Mouse (Mus musculus) forebrain, embryonic 16.5 days (tissue): ENCODE measurements around the gene Kiz. TPM values are rescaled to one million over a fixed set of nuclear protein-coding genes. Genes with fewer than 3 reads are reported as not detected.

Experiments
- ATAC-seq: fragments of 200-750 bp; cut with Nextera tagmentation; 2 replicates; pipeline ENCODE4 v1.8.0; 2017; ENCODE audit warnings: mild to moderate bottlenecking, moderate library complexity
- H3K27ac ChIP-seq: fragments of 300-500 bp; sonication (generic); 2 replicates; pipeline ENCODE4 v1.5.1; 2014; ENCODE audit warnings: low read length, control low read depth
- H3K27me3 ChIP-seq: fragments of 300-500 bp; sonication (generic); replicated peaks from 2 replicates; pipeline ENCODE4 v1.6.1; 2014; ENCODE audit warnings: low read length; ENCODE audit not compliant: control insufficient read depth, insufficient read depth
- H3K36me3 ChIP-seq: fragments of 300-500 bp; sonication (generic); 2 replicates; pipeline ENCODE4 v1.6.1; 2014; ENCODE audit not compliant: control insufficient read depth, insufficient read depth
- H3K4me1 ChIP-seq: fragments of 300-500 bp; sonication (generic); replicated peaks from 2 replicates; pipeline ENCODE4 v1.6.1; 2014; ENCODE audit warnings: low read length; ENCODE audit not compliant: control insufficient read depth, insufficient read depth
- H3K4me2 ChIP-seq: fragments of 300-500 bp; sonication (generic); 2 replicates; pipeline ENCODE4 v1.6.1; 2014; ENCODE audit warnings: mild to moderate bottlenecking, low read length, control low read depth
- H3K4me3 ChIP-seq: fragments of 300-500 bp; sonication (generic); replicated peaks from 2 replicates; pipeline ENCODE4 v1.5.1; 2014; ENCODE audit warnings: mild to moderate bottlenecking, low read length, control low read depth
- H3K9ac ChIP-seq: fragments of 300-500 bp; sonication (generic); replicated peaks from 2 replicates; pipeline ENCODE4 v1.6.1; 2014; ENCODE audit warnings: low read depth, low read length, control low read depth
- H3K9me3 ChIP-seq: fragments of 300-500 bp; sonication (generic); 2 replicates; pipeline ENCODE4 v1.6.1; 2016; ENCODE audit warnings: low read length; ENCODE audit not compliant: control insufficient read depth
- WGBS: fragments of 180-500 bp; shearing (Covaris S2); extraction: QIAGEN DNeasy Blood & Tissue Kit; methylation state at CpG from one replicate; pipeline ENCODE4 v1.1.7; 2014; 5-methylcytosine and 5-hydroxymethylcytosine counted together
- polyA plus RNA-seq: library from polyadenylated mRNA; unstranded; fragments of >200 nt; fragmentation: Nextera tagmentation; extraction: Ambion mirVana; gene quantifications from 2 replicates; pipeline ENCODE4 v1.2.1, GENCODE M21; 2015

The Kiz gene
- polyA plus RNA-seq, 1 experiment from 2014 or later, result 23.6 TPM

- peak overlapping the region; percentile 40 for H3K9ac ChIP-seq
- H3K27ac ChIP-seq, result peak overlapping the region; percentile 69
- no peaks in the 10 kb centered on the region for H3K9me3 ChIP-seq
- peaks cover 59% of the 10 kb centered on the region for H3K27me3 ChIP-seq
- no peak for ATAC-seq
- H3K4me1 ChIP-seq, result peaks cover 28% of the 10 kb centered on the region
- H3K4me2 ChIP-seq, result peak overlapping the region; percentile 45
- WGBS, result 0% methylated on average over 5 of the region's 5 CpGs
- no peaks in the 10 kb centered on the region for H3K36me3 ChIP-seq
- H3K4me3 ChIP-seq, result peak overlapping the region; percentile 31
These were observed 21.7 kb upstream of the Kiz start for GRCm38 (mm10) chr2:146834064-146834313.

GRCm38 (mm10) chr2:146834314-146835201 is 21.1 kb upstream of the Kiz start:
- Histone ChIP-seq H3K27ac (peak overlapping the region; percentile 69), H3K36me3 (no peaks in the 10 kb centered on the region), H3K4me3 (peak overlapping the region; percentile 31), H3K4me1 (peaks cover 33% of the 10 kb centered on the region), H3K27me3 (peaks cover 59% of the 10 kb centered on the region), H3K9me3 (no peaks in the 10 kb centered on the region), H3K4me2 (peak overlapping the region; percentile 45), H3K9ac (peak overlapping the region; percentile 40)
- peak; percentile 53 for ATAC-seq
- WGBS, result under 1% methylated on average over 63 of the region's 63 CpGs

DNA sequence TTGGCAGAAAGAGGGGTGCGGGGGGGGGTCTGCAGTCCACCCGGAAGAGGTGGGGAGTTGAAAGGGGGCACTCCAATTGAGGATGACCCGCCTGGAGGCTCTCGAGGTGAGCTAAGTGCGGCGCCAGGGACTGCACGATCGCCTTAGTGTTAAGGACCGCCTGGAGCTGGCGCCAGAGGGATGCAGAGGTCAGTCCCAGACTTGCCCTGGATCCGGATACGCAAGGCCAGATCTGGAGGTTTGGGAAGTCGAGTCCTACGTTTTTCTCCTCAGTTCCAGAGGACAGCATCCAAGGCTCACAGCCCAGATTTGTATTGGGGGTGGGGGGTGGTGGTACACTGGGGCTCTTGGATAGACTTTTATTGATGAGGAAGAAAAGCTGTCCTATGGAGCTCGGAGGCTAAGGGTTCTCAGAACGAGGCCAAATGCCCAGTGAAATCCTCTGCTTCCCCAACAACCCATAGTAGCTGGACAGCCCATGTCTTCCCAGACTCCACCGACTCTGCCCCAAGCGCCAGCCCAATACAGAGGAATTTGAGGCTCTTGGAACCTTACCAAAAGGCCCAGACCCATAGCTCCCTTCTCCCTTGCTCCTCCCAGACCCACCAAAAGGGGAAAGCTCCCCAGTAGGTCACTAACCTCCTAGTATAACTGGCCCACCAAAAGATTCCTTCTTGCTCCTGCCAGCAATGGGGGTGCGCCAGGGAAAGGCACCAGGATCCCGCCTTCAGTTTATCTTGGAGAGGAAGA is 20.2 kb upstream of the Kiz start:
- ATAC-seq, result 0 out of 2 replicates have a peak, but pooled peaks have one; percentile 13
- 1% methylated on average over 20 of the region's 20 CpGs for WGBS

DNA sequence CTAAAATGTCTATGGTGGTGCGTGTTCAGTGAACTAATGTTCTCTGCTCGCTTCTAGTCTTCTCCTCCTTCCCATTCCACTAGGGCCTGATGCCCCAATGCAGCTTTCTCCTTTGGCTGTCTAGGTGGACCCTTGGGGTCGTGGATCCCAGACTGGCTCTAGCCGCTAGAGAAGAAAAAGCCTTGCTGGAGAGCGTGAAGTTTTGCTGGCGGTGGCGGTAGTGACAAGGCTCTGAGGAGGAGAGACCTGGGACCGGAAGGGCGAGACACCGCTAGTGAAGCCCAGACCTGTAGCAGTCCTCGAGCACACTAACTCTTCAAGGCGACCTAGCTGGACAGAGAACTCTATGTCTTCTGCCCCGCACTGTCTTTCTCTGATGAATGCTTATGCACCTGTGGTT is 19.4 kb upstream of the Kiz start:
- no peak overlapping the region for H3K4me2 ChIP-seq
- 0 out of 2 replicates have a peak overlapping the region, but pooled peaks have one; percentile 6 for H3K4me3 ChIP-seq
- 5% methylated on average over 13 of the region's 13 CpGs for WGBS
- H3K9ac ChIP-seq, result no peak overlapping the region
- no peaks in the 10 kb centered on the region for H3K36me3 ChIP-seq
- ATAC-seq, result no peak
- no peaks in the 10 kb centered on the region for H3K9me3 ChIP-seq
- H3K4me1 ChIP-seq, result peaks cover 35% of the 10 kb centered on the region
- no peak overlapping the region for H3K27ac ChIP-seq
- H3K27me3 ChIP-seq, result peaks cover 55% of the 10 kb centered on the region

More for the DNA sequence above, 20.2 kb upstream of the Kiz start:
- H3K9ac ChIP-seq, result peak overlapping the region; percentile 40
- peak overlapping the region; percentile 45 for H3K4me2 ChIP-seq
- no peaks in the 10 kb centered on the region for H3K9me3 ChIP-seq
- peaks cover 35% of the 10 kb centered on the region for H3K4me1 ChIP-seq
- peak overlapping the region; percentile 61; the same call in 1 of the 2 replicates for H3K27ac ChIP-seq
- no peaks in the 10 kb centered on the region for H3K36me3 ChIP-seq
- peaks cover 55% of the 10 kb centered on the region for H3K27me3 ChIP-seq
- H3K4me3 ChIP-seq, result peak overlapping the region; percentile 31

DNA sequence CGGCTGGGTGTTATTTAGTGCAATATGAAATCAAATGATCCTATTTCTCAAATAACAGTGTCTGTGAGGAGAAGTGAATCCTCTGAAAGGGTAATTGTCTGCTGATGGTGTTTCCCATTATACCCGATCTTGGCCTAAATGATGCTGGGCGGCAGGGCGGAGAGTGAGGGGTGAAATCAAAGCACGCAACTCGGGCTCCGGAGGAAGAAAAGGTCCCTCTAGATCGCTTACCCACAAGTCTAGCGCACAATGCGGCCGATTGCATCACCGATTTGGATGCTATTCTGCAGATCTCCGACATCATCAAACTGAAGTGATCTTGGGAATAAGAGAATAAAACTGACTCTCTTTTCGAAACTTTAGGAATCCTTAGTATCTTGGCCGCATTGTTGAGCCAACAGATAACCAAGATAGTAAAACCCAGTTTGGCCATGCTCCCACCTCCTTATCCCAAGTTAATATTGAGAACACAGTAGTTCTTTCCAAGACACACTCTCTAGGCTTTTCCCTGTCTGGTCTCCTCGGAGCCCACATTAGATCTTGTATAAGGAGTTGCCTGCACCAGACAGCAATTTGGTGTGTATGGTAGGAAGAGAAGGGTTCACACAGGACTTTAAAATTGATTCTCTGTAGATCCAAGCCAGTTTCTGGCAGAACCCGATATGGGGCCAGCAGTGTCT is 18.7 kb upstream of the Kiz start:
- WGBS, result 4% methylated on average over 17 of the region's 17 CpGs
- no peaks in the 10 kb centered on the region for H3K9me3 ChIP-seq
- H3K4me3 ChIP-seq, result no peak overlapping the region
- no peak for ATAC-seq
- no peaks in the 10 kb centered on the region for H3K36me3 ChIP-seq
- H3K9ac ChIP-seq, result no peak overlapping the region
- H3K4me2 ChIP-seq, result 0 out of 2 replicates have a peak overlapping the region, but pooled peaks have one; percentile 10
- H3K4me1 ChIP-seq, result peaks cover 35% of the 10 kb centered on the region
- peaks cover 60% of the 10 kb centered on the region for H3K27me3 ChIP-seq
- no peak overlapping the region for H3K27ac ChIP-seq

DNA sequence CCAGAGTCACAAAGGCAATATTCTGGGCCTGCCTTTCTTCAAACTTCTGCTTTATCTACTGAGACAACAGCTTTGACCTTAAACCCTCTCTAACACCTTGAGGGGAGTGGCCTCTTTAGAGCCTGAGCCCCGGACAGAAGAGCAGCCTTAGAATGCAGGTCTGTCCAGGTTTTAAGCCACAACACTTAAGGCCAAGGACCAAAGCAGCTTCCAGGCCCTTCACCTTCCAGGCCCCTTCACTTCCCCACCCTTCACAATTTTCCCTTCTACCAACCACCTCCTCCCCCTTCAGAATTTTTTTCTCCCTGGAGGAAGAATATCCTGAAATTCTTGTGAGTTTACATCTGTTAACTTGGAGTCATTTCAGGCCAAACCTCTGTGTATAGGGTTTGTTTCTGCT is 18.0 kb upstream of the Kiz start:
- H3K4me3 ChIP-seq, result no peak overlapping the region
- H3K36me3 ChIP-seq, result no peaks in the 10 kb centered on the region
- H3K27ac ChIP-seq, result no peak overlapping the region
- H3K4me2 ChIP-seq, result no peak overlapping the region
- no peak overlapping the region for H3K9ac ChIP-seq
- H3K27me3 ChIP-seq, result peaks cover 60% of the 10 kb centered on the region
- no peaks in the 10 kb centered on the region for H3K9me3 ChIP-seq
- no peak for ATAC-seq
- 11% methylated on average over 1 of the region's 1 CpGs for WGBS
- H3K4me1 ChIP-seq, result peaks cover 35% of the 10 kb centered on the region

GRCm38 (mm10) chr2:146838596-146839302 is 16.9 kb upstream of the Kiz start:
- no peaks in the 10 kb centered on the region for H3K9me3 ChIP-seq
- H3K4me1 ChIP-seq, result peaks cover 30% of the 10 kb centered on the region
- H3K36me3 ChIP-seq, result no peaks in the 10 kb centered on the region
- H3K4me2 ChIP-seq, result peak overlapping the region; percentile 21
- peak overlapping the region; percentile 25; the same call in 1 of the 2 replicates for H3K9ac ChIP-seq
- no peak overlapping the region for H3K27ac ChIP-seq
- H3K27me3 ChIP-seq, result peaks cover 60% of the 10 kb centered on the region
- no peak for ATAC-seq
- H3K4me3 ChIP-seq, result peak overlapping the region; percentile 23
- WGBS, result under 1% methylated on average over 30 of the region's 30 CpGs

- H3K27ac ChIP-seq, result no peak overlapping the region
- peaks cover 63% of the 10 kb centered on the region for H3K27me3 ChIP-seq
- no peak for ATAC-seq
These were observed 16.2 kb upstream of the Kiz start for GRCm38 (mm10) chr2:146839303-146840030.

More at GRCm38 (mm10) chr2:146839303-146840030, 16.2 kb upstream of the Kiz start:
- H3K9me3 ChIP-seq, result no peaks in the 10 kb centered on the region
- H3K4me3 ChIP-seq, result peak overlapping the region; percentile 23
- peaks cover 22% of the 10 kb centered on the region for H3K4me1 ChIP-seq
- 3% methylated on average over 36 of the region's 36 CpGs for WGBS
- H3K9ac ChIP-seq, result peak overlapping the region; percentile 25; the same call in 1 of the 2 replicates
- peak overlapping the region; percentile 16 for H3K4me2 ChIP-seq
- no peaks in the 10 kb centered on the region for H3K36me3 ChIP-seq
